Mouse (Mus musculus) v-Abl transformed pro-B cells (cell line): ENCODE data around the gene Ptprt.
"Not testable (repeated sequence)": the region's sequence is repeated elsewhere in the genome, so short reads cannot be mapped to it uniquely, and the experiment has no call there.

Source experiments
- in situ Hi-C, 2 experiments: fragments of 400-800 bp; cut with MboI; formaldehyde crosslinking; loops; one replicate each; pipeline ENCODE4 v1.15.1; 2025; ENCODE audit not compliant: unreplicated experiment in 2 of 2

Ptprt gene

DNA sequence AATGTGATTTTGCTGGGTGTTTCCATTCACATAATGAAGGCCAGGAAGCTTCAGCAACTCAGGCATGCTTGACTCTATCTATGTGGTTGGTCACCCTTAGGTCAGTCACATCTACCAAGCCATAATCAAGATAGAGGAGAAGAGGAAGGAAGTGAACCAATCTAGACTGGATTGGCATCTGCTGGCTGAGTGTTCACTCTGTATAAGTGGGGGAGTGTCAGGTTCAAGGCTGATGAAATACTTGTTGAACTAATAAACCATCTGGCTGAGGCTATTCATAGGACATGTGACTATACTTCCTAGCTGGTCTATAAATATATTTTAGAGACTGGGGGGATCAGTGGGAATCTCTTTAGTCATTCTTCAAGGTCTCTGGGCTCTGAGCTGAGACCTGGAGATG, 1086.5 kb downstream of the Ptprt start:
- in situ Hi-C loops: no loop called here

- in situ Hi-C loops: no loop called here
These were observed 1088.7 kb downstream of the Ptprt start for GRCm38 (mm10) chr2:161572201-161572600.

GRCm38 (mm10) chr2:161570236-161570995, 1090.5 kb downstream of the Ptprt start:
- in situ Hi-C loops: no loop called here

GRCm38 (mm10) chr2:161561502-161561901, 1099.4 kb downstream of the Ptprt start:
- in situ Hi-C loops: no loop called here

DNA sequence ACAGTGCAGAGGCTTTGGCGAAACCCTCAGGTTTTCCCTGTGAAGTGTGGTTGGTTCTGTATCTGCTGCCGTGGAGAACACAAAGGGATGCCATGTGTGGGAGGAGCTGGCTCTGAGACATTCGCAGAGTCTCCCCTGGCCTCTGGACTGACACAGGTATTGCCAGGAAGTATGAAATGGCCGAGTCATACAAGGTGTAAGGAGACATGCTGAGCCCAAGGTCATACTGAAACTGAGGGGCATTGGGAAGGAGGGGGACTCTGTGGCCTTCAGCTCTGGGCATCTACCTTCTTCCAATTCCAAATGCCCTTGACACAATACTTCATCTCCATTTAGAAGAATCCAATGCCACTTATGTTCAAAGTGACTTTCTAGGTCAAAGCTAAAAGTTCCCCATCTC, 1103.1 kb downstream of the Ptprt start:
- in situ Hi-C loops: no loop called here

GRCm38 (mm10) chr2:161553651-161554050, 1107.3 kb downstream of the Ptprt start:
- in situ Hi-C loops: no loop called here

DNA sequence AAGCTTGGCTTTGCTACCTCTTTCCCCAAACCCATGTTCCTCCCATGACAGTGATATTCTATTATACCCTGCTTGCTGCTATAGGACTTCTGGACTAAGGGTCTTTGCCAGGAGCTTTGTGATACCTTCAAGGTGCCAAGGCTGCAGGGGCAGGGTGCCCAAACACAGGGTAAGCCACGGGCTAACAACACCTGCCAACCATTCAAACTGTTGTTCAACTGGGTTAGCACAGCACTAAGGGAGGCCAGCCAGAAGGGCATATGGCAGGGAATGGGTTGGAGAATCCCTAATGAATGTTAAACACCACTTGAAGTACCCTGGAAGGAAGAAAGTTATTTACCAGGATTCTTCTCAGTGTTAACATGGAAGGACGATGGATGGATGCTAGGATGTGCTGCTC, 1108.9 kb downstream of the Ptprt start:
- in situ Hi-C loops: no loop called here

DNA sequence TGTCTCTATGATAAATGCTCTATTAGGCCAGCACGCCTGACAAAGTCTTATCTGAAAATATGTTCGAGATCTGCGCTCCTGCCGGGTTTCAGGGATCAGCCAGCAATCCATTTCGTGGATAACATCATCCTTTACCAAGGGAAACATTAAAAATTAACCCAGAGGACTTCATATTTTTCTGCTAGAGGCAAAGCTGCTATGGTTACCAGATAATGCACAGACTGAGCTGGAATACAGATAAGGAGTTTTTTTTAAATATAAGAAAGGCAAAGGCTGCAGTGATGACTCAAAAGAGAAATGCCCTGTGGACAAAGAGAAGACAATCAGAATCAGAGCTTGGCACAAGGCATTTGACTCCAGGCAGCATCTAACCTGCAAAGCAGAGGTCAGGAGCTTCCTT, 1111.4 kb downstream of the Ptprt start:
- in situ Hi-C loops: no loop called here

DNA sequence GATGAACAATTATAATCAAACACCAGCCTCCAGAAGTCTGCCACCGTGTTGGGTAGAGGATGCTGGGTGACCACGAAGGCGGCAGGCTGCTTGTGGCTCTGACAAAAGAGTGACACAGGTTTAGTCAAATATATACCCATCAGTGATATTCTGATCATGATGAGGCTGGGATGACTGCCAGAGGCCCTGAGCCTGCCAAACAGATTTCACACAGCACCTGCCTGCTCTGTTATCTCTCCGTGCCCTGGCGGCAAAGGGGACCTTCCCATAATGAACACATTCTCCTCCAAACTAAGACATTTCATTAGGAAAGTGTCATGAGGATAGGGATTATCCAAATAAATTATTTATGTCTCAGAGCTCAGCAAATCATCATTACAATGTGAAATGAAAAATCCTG, 1113.6 kb downstream of the Ptprt start:
- in situ Hi-C loops: no loop called here

- in situ Hi-C loops: no loop called here
These were observed 1115.5 kb downstream of the Ptprt start for GRCm38 (mm10) chr2:161545406-161545805.

DNA sequence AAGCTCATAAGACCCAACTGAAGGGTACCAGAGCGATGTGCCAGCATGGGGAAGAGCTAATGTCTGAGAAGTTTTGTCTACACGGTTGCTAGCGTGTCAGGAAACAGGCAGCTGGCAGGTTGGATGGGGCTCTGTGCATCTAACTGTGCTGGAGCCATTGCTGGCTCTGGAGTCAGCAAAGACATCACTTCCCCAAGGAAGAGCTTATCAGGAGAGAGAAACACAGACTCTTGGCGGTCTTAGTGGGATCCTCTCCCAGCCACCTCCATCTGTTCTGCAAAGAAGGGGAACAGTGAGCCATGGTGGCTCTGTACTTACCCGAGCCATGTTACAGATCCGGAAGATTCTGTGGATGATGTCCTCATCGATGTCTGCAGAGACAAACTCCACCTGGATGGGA, 1126.8 kb downstream of the Ptprt start:
- in situ Hi-C loops: no loop called here

DNA sequence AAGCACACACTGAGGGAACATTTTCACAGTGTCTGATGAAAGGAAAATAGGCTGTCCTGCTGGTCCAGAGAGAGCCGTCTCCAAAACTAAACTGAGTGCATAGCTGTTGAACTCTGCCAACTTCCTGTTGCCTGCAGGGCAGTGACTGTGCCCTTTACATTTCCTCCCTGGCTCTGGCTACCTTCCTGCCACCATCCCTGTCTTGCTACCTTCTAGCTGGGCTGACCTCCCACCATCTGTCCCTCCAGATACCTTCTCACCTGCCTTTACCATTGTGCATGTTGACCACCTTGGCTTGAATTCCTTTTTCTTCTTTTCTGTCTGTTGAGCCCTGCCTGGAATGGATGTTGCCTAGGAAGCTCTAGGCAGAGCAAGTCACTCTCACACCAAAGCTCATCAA, 1133.8 kb downstream of the Ptprt start:
- in situ Hi-C loops: no loop called here

GRCm38 (mm10) chr2:161519671-161520070, 1141.3 kb downstream of the Ptprt start:
- in situ Hi-C loops: no loop called here

DNA sequence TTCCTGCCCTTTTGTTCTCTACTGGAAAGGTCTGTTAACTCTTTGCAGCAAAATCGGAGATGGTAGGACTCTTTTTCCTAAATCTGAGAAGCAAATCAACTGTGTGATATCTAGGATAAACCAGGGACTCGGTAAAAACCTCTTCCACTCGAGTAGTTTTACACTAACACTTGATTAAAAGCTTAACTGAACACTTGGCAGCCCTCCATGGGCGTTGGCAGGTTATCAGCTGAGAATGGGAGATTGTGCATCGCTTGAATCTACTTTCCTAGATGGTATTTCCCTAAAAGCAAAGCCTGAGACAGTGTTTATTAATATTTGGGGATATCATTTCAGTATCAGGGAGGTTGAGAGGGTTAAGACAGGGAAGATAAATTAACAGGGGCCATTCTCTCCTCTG, 1144.0 kb downstream of the Ptprt start:
- in situ Hi-C loops: no loop called here

DNA sequence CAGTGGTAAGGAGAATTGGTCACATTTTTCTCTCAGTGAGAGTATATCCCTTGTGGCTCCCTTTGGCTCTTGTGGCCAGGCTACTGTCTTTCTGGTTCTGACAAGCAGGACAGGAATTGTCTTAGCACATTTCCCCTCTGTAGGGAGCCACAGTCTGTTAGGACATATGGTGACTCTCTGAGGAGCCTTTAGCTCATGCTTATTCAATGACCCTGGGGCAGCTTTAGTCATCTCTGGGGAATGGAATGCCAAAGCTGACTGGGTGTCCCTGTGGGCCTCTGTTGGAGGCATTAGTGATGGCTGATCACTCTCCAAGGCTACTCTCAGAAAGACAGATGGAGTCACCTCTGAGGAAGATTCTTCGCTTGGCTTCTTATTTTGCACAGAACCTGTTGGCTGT, 1147.7 kb downstream of the Ptprt start:
- in situ Hi-C loops: no loop called here

GRCm38 (mm10) chr2:161511880-161512570, 1148.9 kb downstream of the Ptprt start:
- in situ Hi-C loops: not testable (repeated sequence)

DNA sequence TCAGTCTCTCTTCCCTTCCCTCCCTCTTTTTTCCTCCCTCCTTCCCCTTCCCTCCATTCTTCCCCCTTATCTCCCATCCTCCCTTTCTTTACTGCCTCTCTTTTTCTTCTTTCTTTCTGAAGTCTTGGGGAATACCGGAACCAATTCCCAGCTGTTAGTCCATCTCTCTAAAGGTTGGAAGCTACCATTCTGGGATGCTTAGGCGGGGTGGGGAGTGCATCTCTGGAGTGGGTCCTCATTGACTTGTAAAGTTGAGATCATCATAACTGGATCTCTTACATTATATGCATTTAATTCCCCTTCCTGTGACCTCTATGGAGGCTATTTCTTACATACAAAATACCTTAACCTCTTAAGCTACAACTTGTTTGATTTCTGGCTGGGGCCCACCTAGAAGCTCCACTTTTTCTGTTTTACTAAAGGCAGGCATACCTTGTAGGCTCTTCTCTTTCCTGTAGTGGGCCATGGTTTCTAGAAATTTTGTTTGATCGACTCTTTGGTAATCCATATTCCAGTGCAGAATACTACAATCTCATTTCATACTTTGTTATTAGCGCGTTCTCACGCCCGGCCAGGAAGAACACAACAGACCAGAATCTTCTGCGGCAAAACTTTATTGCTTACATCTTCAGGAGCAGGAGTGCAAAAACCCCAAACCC, 1149.7 kb downstream of the Ptprt start:
- in situ Hi-C loops: no loop called here

- in situ Hi-C loops: no loop called here
These were observed 1161.6 kb downstream of the Ptprt start for GRCm38 (mm10) chr2:161499097-161499899.

- in situ Hi-C loops: no loop called here
These were observed 1162.4 kb downstream of the Ptprt start for GRCm38 (mm10) chr2:161498449-161499096.

DNA sequence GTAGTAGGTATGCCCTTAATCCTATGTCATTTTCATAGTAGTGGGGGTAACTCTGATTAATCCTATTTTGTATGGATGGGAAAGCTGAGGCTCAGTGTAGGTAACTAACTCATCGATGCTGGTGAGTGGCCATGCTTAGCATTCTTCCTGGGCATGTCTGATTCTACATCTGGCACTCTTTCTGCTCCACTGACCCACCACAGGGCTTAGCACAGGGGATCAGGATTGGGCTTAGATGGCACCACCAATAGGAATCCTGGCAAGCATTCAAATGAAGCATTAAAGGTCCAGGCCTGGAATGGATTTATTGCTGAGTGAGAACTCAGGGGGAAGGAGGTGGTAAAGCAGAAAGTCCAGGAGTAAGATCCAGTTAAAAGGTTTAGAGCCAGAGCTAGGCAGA, 1179.2 kb downstream of the Ptprt start:
- in situ Hi-C loops: no loop called here
